Mouse (Mus musculus) frontal cortex, postnatal 14 days (tissue): ENCODE data around the gene Kcnj10.

Experiments
- DNase-seq, 2 experiments: peaks; one replicate each; pipeline ENCODE4 v3.0.0; 2022; ENCODE audit warnings: low spot score in 2 of 2

Gene Kcnj10

DNA sequence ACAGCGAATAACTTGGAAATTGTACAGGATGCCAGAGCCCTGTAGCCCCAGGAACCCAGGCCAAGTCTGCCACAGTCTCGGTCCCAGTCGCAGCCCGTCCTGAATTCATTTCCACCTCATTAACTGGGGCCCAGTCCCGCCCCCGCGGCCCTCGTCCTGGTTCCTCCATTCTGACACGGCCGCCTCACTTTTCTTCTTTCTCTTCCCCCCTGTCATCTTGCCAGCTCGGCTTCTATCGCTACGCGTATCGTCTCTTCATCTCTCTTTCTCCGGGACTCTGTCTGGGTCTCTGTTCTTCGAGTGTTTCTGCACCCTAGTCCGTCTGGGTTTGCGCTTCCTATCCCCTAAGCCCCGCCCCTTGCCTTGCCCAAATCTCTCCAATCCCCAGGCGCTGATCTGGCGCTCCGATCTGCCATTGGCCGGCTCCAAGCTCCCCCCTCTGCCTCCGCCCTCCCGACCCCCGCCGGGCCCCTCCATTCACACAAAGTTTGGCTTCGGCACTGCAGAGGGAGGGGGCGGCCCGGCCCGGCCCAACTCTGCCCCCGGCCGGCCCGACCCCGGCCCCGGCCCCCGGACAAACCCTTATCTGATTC is at the start of gene Kcnj10:
Gene Kcnj10, plus strand, starts transcription at position 482 of the 593 bp plus-strand sequence.
- peak; percentile 69 to 76 for DNase-seq

DNA sequence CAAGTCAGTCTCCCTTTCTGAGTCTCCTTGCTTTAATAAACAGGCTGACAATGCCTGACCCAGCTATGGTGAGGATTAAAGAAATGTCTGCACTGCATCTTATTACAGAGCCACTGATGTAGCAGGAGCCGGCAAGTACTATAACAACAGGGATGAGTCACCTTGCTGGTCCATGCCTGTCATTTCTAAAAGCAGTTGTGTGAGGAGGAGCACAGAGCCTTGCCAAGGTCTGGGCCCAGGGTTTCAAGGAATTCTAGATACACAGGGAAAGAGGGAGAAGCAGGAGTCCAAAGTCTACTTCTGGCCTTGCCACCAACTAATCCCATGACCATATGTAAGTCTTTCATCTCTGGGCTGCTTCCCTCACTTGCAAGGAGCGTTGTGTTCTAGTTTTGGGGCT is 48.1 kb upstream of the Kcnj10 start:
- DNase-seq: no peak

- no peak for DNase-seq
Observed at GRCm38 (mm10) chr1:172293449-172293848, 47.6 kb upstream of the Kcnj10 start.

GRCm38 (mm10) chr1:172295751-172296197 is 45.2 kb upstream of the Kcnj10 start:
- DNase-seq: peak in 1 of 2 experiments; percentile 61

- DNase-seq: no peak
Observed at GRCm38 (mm10) chr1:172296816-172297510, 44.0 kb upstream of the Kcnj10 start.

- DNase-seq: peak in 1 of 2 experiments; percentile 72
Observed at GRCm38 (mm10) chr1:172297611-172298537, 43.1 kb upstream of the Kcnj10 start, which contains the start of gene Atp1a2. Gene Atp1a2 (minus strand): TSS chr1:172298064.

- no peak for DNase-seq
Observed at GRCm38 (mm10) chr1:172299528-172299927, 41.5 kb upstream of the Kcnj10 start.

DNA sequence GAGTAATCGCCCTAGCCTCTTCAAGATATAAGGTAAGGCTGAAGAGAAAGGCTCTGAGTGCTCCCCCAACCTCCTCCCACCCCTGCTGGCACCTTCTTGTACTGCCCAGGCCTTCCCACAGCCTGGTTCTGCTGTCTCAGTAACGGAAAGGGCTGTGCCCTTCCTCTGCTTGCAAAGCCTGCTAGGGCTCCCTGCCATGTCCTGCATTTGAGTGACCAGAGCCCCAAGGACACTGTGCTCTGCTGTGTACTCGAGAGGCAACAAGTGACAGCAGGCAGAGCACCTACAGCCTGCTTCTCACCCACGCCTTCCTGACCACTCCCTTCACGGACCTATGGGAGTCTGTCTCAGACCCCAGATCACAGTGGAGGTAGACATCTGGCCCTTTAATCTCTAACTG is 40.8 kb upstream of the Kcnj10 start:
- DNase-seq: no peak

DNA sequence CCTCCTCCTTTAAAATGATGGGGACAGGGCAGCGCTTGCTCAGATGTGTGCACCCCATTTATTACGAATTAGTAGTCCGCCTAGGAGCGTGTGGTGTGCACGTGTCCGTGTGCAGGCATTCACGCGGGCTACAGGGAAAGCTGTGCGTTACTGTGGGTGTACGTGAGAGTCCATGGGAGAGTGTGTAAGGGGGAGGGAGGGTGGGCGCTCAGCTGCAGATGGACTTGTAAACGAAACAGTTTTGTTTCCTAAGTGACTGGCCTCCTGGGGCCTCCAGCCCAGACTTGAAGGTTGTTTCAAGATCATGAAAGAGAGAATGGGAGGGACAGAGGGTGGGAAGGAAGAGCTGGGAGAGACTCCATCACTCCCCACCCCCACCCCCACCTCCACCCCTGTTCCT is 39.8 kb upstream of the Kcnj10 start:
- no peak for DNase-seq

GRCm38 (mm10) chr1:172302311-172302710 is 38.7 kb upstream of the Kcnj10 start:
- DNase-seq: no peak

DNA sequence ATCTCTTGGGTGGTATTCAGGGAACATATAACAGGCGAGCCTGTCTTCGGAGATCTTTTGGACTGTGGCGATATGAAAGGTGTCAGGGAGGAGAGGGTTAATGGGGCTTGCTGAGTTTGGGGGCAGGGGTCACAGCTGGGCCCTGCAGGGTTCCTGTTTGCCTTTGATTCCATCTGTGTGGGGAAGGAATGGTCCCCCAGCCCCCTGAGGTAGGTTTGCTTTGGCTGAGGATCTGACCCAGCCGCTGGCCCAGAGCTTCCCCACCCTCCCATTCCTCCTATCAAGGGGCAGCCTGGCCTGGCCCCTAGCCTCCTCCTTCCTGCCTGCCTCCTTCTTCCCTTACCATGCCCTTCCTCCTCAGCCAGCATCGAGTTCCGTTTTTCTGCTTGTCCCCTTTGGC is 38.2 kb upstream of the Kcnj10 start:
- no peak for DNase-seq

DNA sequence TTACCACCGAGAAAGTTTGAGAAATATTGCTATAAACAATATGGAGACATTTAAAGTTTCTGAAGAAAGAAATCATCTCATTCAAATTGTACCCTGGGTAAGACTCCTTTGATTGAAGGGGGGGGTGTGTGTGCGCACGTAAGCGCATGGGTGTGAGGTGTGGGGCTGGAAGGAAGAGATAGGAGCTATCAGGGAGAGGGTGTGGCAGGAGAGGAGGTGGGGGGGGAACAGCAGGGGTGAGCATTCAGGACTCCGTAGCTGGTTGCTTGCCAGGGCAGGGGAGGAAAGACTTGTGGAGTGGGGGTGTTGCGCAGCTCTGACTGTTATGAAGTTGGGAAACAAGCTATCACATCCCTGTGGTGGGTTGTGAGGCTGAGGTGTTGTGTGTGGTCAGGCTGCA is 36.6 kb upstream of the Kcnj10 start:
- no peak for DNase-seq

GRCm38 (mm10) chr1:172305153-172305552 is 35.9 kb upstream of the Kcnj10 start:
- no peak for DNase-seq

GRCm38 (mm10) chr1:172305635-172306034 is 35.4 kb upstream of the Kcnj10 start:
- DNase-seq: no peak

GRCm38 (mm10) chr1:172306196-172306595 is 34.8 kb upstream of the Kcnj10 start:
- no peak for DNase-seq

GRCm38 (mm10) chr1:172306885-172307284 is 34.1 kb upstream of the Kcnj10 start:
- DNase-seq: no peak

DNA sequence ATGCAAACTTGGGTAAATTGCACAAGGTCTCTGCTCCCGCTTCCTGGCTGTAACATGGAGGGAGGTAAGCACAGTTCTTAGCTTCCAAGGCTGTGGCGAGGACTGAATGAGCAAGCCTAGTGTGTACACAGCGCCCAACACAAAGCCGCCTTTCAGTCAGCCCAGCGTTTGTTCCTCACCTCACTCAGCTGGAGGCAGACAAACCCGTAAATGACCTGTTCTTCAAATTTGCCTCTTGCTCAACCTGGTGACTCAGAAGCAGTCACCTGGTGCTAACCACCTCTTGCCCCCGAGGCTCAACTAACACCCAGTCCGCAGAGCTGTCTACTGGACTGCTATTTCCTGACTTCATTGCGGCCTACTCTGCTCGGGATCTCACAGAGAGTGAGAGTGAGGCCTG is 33.1 kb upstream of the Kcnj10 start:
- no peak for DNase-seq

GRCm38 (mm10) chr1:172308409-172308808 is 32.6 kb upstream of the Kcnj10 start:
- DNase-seq: no peak

DNA sequence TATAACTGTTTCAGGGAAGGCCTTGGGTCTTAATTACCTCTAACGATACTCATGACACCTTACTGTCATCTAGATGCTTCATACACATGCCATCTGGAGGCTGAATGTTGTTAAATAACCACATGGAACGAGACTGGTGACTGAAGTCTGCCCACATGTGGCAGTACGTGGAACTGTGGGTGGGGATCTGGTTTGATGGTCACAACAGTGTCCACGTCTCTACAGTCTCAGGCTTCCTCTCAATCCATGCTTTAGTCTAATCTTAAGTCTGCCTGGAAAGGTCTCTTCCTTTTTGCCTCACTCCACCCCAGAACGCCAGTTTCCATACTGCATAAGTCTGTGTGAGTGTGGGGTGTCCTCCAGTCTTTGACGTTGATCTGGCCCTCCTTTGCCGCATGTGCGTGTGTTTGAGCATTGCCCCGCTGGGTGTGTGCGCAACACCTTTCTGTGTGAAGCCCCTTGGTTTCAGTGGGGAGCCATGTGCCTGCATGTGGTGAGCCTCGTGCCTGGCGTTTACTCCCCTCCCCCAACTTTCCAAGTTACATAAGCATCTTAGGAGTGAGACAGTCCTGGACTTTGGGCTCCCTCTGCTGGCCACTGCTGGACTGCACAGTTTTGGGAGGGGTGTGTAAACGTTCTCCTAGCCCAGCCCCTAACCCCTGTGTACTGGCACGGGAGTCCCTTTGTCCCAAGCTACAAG is 31.2 kb upstream of the Kcnj10 start:
- DNase-seq: peak; percentile 88 to 90

DNA sequence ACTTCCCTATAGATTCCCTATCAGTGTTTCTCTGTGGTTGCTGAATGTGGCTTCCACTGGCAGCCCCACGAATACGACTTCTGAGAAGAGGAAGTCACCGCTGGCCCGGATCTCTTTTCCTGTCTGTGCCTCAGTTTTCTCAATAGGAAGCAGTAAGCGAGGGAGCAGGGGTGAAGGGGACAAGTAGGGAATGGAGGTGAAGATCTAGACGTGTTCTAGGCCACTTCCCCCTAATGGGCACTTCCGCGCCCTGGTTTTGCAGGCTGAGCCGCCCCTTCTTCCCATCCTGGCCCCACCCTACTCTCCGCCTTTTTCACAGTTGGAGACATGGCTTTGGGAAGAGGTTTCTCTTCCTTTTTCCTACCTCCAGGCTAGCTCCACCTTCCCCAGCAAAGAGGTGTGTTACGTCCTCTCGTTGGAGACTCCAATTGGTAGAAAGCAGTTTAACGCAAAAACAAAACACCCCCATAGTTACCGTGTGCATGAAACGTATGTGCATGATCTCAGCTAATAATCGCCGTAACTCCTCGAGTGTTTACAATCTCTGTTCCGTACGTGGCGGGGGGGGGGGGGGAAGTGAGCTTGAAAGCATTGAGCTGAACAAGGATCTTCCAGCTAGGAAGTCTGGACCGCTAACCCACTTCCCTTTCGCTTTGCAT is 29.6 kb upstream of the Kcnj10 start:
- peak in 1 of 2 experiments; percentile 29 for DNase-seq
